Mouse (Mus musculus) brain, embryonic 14.5 days (tissue): Measurements from ENCODE around the gene Atg4d.

Source experiments
- CTCF ChIP-seq: fragments of 200-500 bp; IDR thresholded peaks from 2 replicates; pipeline ENCODE4 v1.5.1; 2012; ENCODE audit warnings: inconsistent platforms, mild to moderate bottlenecking, moderate library complexity, borderline replicate concordance; ENCODE audit not compliant: insufficient read depth, insufficient read length; ENCODE audit errors: extremely low read depth
- POLR2A ChIP-seq: fragments of 200-500 bp; IDR thresholded peaks from 2 replicates; pipeline ENCODE4 v1.6.1; 2012; ENCODE audit warnings: mild to moderate bottlenecking, inconsistent platforms, borderline replicate concordance; ENCODE audit not compliant: poor library complexity, insufficient read depth, insufficient read length, severe bottlenecking; ENCODE audit errors: extremely low read depth

DNA sequence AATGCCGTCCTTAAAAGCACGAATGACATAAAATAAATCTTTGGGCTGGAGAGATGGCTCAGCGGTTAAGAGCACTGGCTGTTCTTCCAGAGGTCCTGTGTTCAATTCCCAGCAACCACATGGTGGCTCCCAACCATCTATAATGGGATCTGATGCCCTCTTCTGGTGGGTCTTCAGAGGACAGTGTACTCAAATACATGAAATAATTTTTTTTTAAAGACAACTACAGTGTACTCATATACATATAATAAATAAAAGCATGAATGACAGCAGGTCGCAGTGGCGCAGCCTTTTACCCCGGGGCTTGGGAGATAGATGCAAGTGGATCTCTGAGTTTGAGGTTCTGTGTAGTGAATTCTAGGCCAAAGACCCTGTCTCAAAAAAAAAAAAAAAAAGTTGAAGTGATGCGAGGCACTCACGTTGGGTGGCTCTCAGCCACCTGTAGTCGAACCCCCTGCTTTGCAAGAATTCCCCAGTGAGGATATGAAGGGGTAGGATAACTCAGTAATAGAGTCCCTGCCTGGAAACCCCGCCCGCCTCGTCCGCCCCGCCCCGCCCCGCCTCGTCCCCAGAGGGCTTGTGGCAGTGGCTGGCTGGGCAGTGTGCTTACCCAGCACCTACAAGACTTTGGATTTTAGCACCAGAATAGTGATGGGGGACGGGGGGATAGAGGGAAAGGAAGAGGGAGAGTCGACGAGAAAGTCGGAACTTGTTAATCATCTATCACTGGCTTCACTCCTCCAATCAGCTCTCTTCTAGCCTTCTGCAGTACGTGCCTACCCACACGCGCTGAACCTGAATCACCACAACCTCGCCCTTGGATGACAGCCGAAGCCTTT, 40.3 kb upstream of the Atg4d start:
- TF ChIP-seq CTCF (no peak), POLR2A (no peak)
